Mouse (Mus musculus) embryonic stem cell, embryonic (primary cell): Measurements from ENCODE around the gene Zfp653.

ENCODE experiments used
- CTCF ChIA-PET, 4 experiments: fragments of 300-600 bp in 2 of 4; fragments of 350-600 bp in 2 of 4; sonication (Branson Sonifier 250); formaldehyde crosslinking; loops; one replicate each; lab custom pipeline; 2022; ENCODE audit warnings: inconsistent platforms in 2 of 4; lab: Charles Lee
- POLR2A ChIA-PET, 4 experiments: fragments of 300-600 bp in 2 of 4; fragments of 350-600 bp in 2 of 4; sonication (Branson Sonifier 250); formaldehyde crosslinking; loops; one replicate each; lab custom pipeline; 2022; ENCODE audit warnings: antibody characterized with exemption in 4 of 4, inconsistent platforms in 1 of 4; lab: Charles Lee

Gene Zfp653

DNA sequence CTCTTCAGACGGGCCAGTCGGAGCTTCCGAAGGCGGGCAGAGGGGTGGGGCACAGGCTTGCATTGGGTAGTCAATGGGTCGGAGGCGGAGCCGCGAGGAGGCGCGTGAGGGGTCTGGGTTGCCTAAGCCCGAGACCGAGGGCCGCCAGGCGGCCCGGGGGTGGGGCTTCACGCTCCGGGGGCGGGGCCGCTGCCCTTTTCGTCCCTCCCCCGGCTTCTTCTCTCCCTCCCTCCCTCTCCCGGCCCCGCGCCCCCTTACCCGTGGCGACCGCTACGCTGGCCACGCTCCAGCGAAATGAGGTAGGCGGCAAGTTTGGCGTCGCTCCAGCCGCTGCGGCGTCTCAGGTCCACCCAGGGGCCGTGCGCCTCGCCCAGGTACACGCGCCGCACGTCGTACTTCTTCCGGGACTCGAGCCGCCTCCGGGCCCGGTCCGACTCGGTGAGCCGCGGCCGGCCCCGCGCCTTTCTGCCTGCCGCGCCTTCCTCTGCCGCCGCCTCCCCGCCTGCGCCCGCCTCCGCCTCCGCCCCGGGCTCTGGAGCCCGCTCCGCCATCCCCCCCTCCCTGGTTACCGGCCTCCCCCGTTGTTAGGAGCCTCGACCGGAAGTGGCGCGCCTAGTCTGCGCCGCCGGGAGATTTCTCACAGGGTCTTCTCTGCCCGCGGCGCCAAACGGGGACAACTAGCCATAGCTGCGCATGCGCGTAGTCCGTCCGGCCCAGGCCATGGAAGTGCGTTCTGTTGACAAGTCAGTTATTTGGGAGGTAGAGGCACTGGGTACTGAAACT is at the start of gene Zfp653, which contains the start of gene Gm49318:
TSS of gene Zfp653 (minus strand) at position 586 of the 783 bp plus-strand sequence.
TSS of gene Gm49318 (minus strand) at position 469 of the 783 bp plus-strand sequence.
- POLR2A ChIA-PET = interaction anchor here (0.5 to 5.1 kb wide), 67 partner anchors 9 to 1687 kb away, joined by 3 to 45 read pairs (median 4); partner anchors contain the start of genes Ecsit (in 3 of the 4), Ldlr (in 3 of the 4), 9530077C05Rik (in 2 of the 4) and Pigyl (in 2 of the 4)
- CTCF ChIA-PET = interaction anchor here (0.6 to 2.9 kb wide), 18 partner anchors 14 to 340 kb away, joined by 3 to 17 read pairs (median 4); partner anchors contain the start of genes Pigyl (in 2 of the 4), 9530077C05Rik (in 1 of the 4) and Ecsit (in 1 of the 4)

DNA sequence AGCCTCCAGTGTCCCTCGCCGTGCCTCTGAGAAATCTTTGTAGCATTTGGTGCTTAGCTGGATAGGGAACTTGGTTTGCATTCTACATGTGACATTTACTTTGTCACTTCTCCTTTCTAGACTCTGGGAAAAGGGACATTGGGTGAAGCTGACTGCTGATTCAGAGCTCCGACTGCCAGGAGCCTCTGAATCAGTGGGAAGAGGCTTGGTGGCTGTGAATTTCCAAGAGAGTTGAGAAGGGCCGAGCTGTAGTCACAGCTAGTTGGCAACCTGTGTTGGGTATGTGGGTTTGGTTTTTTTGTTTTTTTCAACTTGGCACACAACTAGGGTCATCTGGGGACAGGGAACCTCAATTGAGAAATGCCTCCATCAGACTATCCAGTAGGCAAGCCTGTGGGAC is 48.4 kb upstream of the Zfp653 start:
- CTCF ChIA-PET = interaction anchor here in 3 of 4 experiments (1.8 to 2.9 kb wide), 5 partner anchors 13 to 24 kb away, joined by 7 to 29 read pairs (median 10); no protein-coding TSS in a partner anchor
- POLR2A ChIA-PET = interaction anchor here in 2 of 4 experiments (0.8 to 2.7 kb wide), 6 partner anchors 31 to 140 kb away, joined by 3 to 17 read pairs (median 4); partner anchors contain the start of genes Ecsit (in 1 of the 2), Gm49318 (in 1 of the 2), Pigyl (in 1 of the 2) and Zfp599 (in 1 of the 2)

- CTCF ChIA-PET = interaction anchor here (0.5 to 2.9 kb wide), 45 partner anchors 9 to 569 kb away, joined by 3 to 29 read pairs (median 4); partner anchors contain the start of genes 9530077C05Rik (in 1 of the 4), Acp5 (in 1 of the 4), Cnn1 (in 1 of the 4) and Ecsit (in 1 of the 4)
- POLR2A ChIA-PET = interaction anchor here in 3 of 4 experiments (0.6 to 2.7 kb wide), 27 partner anchors 8 to 335 kb away, joined by 3 to 17 read pairs (median 4); partner anchors contain the start of genes Acp5 (in 1 of the 3), Anln (in 1 of the 3), Ecsit (in 1 of the 3) and Gm49318 (in 1 of the 3)
These were observed 46.7 kb upstream of the Zfp653 start for GRCm38 (mm10) chr9:22117754-22118456.

DNA sequence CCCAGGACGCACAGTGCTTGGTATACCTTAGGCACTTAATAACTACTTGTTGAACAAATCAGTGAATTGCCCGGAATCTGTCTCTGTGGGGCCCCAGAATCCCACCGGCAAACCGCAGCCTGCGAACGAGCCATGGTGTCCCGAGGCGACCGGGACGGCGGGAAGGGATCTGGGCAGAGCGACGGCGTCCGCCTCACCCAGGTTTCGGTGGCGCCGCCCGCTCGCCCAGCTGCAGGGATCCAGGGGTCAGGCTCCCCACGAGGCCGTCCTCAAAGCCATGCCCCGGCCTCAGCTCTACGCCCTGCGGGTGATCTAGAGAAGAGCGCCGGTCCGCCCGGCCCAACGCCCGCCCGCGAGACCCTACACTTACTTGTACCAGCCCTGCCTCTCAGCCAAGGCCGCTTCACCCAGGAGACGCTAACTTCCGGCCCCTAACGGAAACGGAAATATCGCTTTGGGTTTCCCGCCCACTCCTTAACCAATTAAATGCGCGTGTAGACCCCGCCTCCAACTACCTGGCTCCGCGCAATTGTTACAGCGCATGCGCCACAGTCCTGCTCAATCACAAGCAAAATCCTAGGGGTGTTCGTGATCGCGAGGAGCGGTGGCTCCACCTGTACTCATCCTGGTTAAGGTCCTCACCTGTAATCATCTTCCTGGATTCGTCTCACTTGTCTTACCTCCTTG is 45.7 kb upstream of the Zfp653 start, which contains the start of gene Elof1:
TSS of gene Elof1 (minus strand) at position 433 of the 687 bp plus-strand sequence.
- ChIA-PET POLR2A (interaction anchor here in 3 of 4 experiments (0.5 to 2.7 kb wide), 18 partner anchors 8 to 1167 kb away, joined by 3 to 17 read pairs (median 4); partner anchors contain the start of genes Pigyl (in 2 of the 3), Ecsit (in 1 of the 3) and Gm49318 (in 1 of the 3)), CTCF (interaction anchor here in 3 of 4 experiments (0.6 to 2.9 kb wide), 21 partner anchors 9 to 294 kb away, joined by 3 to 29 read pairs (median 5); partner anchors contain the start of genes 9530077C05Rik (in 1 of the 3), Cnn1 (in 1 of the 3), Swsap1 (in 1 of the 3) and Zfp809 (in 1 of the 3))

- POLR2A ChIA-PET = interaction anchor here (0.5 to 2.0 kb wide), 17 partner anchors 8 to 871 kb away, joined by 3 to 7 read pairs (median 4); partner anchors contain the start of genes Pigyl (in 2 of the 4) and Gm49318 (in 1 of the 4)
- CTCF ChIA-PET = interaction anchor here (0.6 to 2.8 kb wide), 7 partner anchors 14 to 292 kb away, joined by 3 to 15 read pairs (median 5); no protein-coding TSS in a partner anchor
These were observed 44.9 kb upstream of the Zfp653 start for GRCm38 (mm10) chr9:22116086-22116485.

- POLR2A ChIA-PET = interaction anchor here in 3 of 4 experiments (0.5 to 2.0 kb wide), 15 partner anchors 9 to 870 kb away, joined by 3 to 7 read pairs (median 4); partner anchors contain the start of genes Gm49318 (in 1 of the 3) and Pigyl (in 1 of the 3)
These were observed 44.5 kb upstream of the Zfp653 start for GRCm38 (mm10) chr9:22115635-22116034.

GRCm38 (mm10) chr9:22108194-22108593 is 37.0 kb upstream of the Zfp653 start:
- POLR2A ChIA-PET = interaction anchor here in 1 of 4 experiments (0.6 to 0.9 kb wide), 2 partner anchors 29 to 198 kb away, joined by 3 to 6 read pairs; no protein-coding TSS in a partner anchor

More at GRCm38 (mm10) chr9:22115635-22116034, 44.5 kb upstream of the Zfp653 start:
- CTCF ChIA-PET = interaction anchor here in 3 of 4 experiments (0.6 to 1.0 kb wide), 4 partner anchors 14 to 292 kb away, joined by 3 to 5 read pairs (median 3); no protein-coding TSS in a partner anchor

DNA sequence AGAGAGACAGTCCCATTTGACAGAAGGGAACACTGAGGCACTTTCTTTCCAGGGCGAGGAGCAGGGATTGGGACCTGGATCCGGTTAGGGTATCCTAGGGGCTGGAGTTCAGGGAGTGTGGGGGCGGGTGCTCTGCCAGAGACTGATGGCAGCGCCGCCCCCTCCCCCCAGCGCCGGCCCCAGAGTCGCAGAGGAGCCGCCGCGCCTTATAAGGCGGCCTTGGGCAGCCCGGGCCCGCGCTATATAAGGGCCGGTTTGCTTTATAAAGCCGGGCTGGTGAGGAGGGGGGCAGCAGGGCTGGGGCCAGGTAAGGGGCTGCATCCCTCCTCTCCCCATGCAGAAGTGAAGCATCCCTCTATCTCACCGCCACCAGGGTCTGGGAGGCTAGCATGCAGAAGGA is 28.7 kb upstream of the Zfp653 start:
- ChIA-PET POLR2A (interaction anchor here in 3 of 4 experiments (0.6 to 3.7 kb wide), 8 partner anchors 11 to 772 kb away, joined by 3 to 22 read pairs (median 4); partner anchors contain the start of genes Ecsit (in 1 of the 3) and Zfp599 (in 1 of the 3)), CTCF (interaction anchor here in 1 of 4 experiments (0.7 to 2.3 kb wide), 2 partner anchors 15 to 43 kb away, joined by 3 to 5 read pairs; no protein-coding TSS in a partner anchor)

More at GRCm38 (mm10) chr9:22108194-22108593, 37.0 kb upstream of the Zfp653 start:
- CTCF ChIA-PET = interaction anchor here in 2 of 4 experiments (0.7 to 1.0 kb wide), 4 partner anchors 9 to 12 kb away, joined by 3 to 4 read pairs (median 3); no protein-coding TSS in a partner anchor

- CTCF ChIA-PET = interaction anchor here in 2 of 4 experiments (0.6 to 2.3 kb wide), 5 partner anchors 16 to 1201 kb away, joined by 3 to 5 read pairs (median 4); no protein-coding TSS in a partner anchor
- POLR2A ChIA-PET = interaction anchor here in 3 of 4 experiments (0.6 to 3.7 kb wide), 9 partner anchors 15 to 359 kb away, joined by 3 to 22 read pairs (median 3); partner anchors contain the start of genes Anln (in 1 of the 3), Ecsit (in 1 of the 3) and Zfp599 (in 1 of the 3)
These were observed 28.0 kb upstream of the Zfp653 start, which contains the start of gene Cnn1 for GRCm38 (mm10) chr9:22098993-22099696. Gene Cnn1, plus strand, starts transcription at chr9:22099216.

DNA sequence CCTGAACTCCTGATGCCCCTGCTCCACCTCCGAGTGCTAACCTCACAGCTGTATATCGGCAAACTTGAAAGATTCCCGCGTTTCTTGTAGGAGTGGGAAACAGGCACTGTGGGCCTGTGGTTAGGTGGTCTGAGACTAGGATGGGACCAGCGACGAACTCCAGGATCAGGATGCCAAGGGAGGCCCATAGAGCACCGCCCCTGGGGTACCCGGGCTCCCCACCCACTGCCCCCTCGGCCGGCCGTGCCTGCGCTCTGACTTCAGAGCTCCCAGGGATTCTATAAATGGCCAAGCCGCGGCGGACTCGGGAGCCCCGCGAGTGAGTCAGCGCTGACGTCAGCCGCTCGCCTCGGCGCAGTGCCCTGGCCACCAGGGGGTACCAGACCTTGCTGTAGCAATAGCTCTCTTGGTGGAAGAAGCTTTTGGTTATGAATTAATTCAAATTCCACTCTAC is 24.7 kb upstream of the Zfp653 start:
- POLR2A ChIA-PET = interaction anchor here in 3 of 4 experiments (0.6 to 2.8 kb wide), 16 partner anchors 10 to 373 kb away, joined by 3 to 18 read pairs (median 4); partner anchors contain the start of genes Ecsit (in 2 of the 3), Ldlr (in 1 of the 3) and Pigyl (in 1 of the 3)
- CTCF ChIA-PET = interaction anchor here (0.6 to 2.0 kb wide), 37 partner anchors 9 to 401 kb away, joined by 3 to 17 read pairs (median 4); partner anchors contain the start of genes Ecsit (in 2 of the 4) and Pigyl (in 1 of the 4)

DNA sequence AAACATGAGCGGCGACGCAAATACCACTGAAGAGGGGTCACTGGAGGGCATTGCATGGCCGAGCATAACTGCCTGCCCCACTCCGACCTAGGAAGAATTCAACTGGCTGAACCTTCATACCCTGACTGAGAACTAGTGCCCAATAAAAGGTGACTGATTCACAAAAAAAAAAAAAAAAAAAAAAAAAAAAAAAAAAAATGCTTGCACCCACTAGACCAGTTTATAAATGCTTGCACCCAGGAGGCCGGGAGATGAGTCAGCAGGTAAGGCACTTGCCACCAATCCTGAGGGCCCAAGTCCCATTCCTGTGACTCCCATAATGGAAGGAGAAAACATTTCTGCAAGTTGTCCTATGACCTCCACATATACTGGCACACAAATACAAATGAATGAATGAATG is 21.6 kb upstream of the Zfp653 start:
- ChIA-PET POLR2A (interaction anchor here in 1 of 4 experiments (0.6 kb wide), 1 partner anchor 132 kb away, joined by 3 read pairs; no protein-coding TSS in a partner anchor), CTCF (interaction anchor here in 1 of 4 experiments (0.7 kb wide), 1 partner anchor 135 kb away, joined by 3 read pairs; no protein-coding TSS in a partner anchor)

DNA sequence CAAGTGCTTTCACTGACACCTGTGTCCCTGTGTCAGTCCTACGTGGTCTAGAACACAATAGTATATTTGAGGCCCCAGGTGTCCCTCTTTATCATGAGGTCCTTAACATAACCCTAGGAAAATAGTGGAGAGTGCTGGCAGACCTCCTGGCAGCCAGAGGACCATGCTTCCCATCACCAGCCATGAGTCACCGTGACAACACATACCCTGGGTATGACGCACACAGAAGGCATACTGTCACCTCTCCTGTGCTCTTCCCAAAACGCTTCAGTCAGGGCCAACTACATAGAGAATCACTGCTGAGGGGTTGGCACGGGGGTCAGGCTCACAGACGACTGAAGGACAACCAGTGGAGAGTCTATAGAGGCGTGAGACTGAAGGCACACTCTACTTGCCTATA is 18.8 kb upstream of the Zfp653 start:
- ChIA-PET CTCF (interaction anchor here in 1 of 4 experiments (1.0 kb wide), 1 partner anchor 66 kb away, joined by 3 read pairs; no protein-coding TSS in a partner anchor), POLR2A (interaction anchor here in 3 of 4 experiments (0.5 to 5.1 kb wide), 6 partner anchors 13 to 108 kb away, joined by 3 to 45 read pairs (median 3); partner anchors contain the start of genes Gm49318 (in 1 of the 3) and Zfp653 (in 1 of the 3))

GRCm38 (mm10) chr9:22089281-22089680 is 18.1 kb upstream of the Zfp653 start:
- ChIA-PET CTCF (interaction anchor here in 1 of 4 experiments (1.0 kb wide), 1 partner anchor 66 kb away, joined by 3 read pairs; no protein-coding TSS in a partner anchor), POLR2A (interaction anchor here in 2 of 4 experiments (1.4 to 5.1 kb wide), 3 partner anchors 18 to 42 kb away, joined by 3 to 45 read pairs (median 3); partner anchors contain the start of genes Gm49318 (in 1 of the 2) and Zfp653 (in 1 of the 2))
